Mouse (Mus musculus) regulatory T cell (primary cell): Measurements from ENCODE around the gene Dnajb13.
"Not testable (repeated sequence)": the region's sequence is repeated elsewhere in the genome, so short reads cannot be mapped to it uniquely, and the experiment has no call there.

Experiments used
- in situ Hi-C: fragments of 300-600 bp; cut with MboI, MseI; formaldehyde crosslinking; loops from one replicate; pipeline ENCODE4 v1.15.1; 2025; ENCODE audit warnings: high pct_unique_total_duplicates

The Dnajb13 gene

GRCm38 (mm10) chr7:100492391-100493116 lies 22.2 kb downstream of the Dnajb13 start:
- in situ Hi-C loops: no loop called here

- in situ Hi-C loops: no loop called here
Observed at GRCm38 (mm10) chr7:100488474-100489048, 26.2 kb downstream of the Dnajb13 start.

DNA sequence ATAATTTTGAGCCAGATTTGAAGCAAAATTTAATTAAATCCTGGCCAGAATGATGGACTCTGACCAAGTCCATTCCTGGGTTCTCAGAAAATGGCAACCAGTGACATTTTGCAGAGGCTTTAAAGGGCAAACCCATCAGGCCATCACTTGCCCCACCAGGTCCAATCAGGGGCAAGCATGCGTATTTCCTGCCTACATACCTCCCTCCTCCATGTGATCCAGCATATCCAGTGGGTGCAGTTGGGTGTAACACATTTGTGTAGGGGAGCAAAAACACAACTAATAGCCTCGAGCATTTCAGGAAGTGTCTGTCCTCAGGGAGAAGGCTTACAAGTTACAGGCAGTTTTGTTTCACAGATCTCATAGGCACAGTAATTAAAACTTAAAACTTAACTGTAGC lies 27.5 kb downstream of the Dnajb13 start:
- in situ Hi-C loops: no loop called here

DNA sequence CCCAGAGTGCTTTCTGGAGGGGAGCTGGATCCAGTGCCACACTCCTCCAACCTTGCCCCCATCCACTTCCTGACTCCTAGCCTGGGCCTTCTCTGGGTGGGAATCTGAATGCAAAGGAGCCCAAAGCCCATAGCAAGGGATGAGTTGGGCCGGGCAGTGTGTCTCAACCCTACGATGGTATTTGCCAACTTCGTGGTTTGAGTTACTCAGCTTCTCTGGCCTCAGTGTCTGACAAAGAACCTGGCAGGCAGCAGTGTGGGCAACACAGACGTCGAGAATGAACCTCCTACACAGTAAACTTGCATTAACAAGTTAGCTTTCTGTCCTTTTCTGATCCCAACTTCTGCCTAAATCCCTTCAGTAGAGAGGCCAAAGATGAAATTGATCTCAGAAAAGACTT lies 30.3 kb downstream of the Dnajb13 start:
- in situ Hi-C loops: no loop called here

- in situ Hi-C loops: not testable (repeated sequence)
Observed at GRCm38 (mm10) chr7:100482046-100482445, 32.7 kb downstream of the Dnajb13 start.

GRCm38 (mm10) chr7:100480175-100480574 lies 34.6 kb downstream of the Dnajb13 start:
- in situ Hi-C loops: no loop called here

DNA sequence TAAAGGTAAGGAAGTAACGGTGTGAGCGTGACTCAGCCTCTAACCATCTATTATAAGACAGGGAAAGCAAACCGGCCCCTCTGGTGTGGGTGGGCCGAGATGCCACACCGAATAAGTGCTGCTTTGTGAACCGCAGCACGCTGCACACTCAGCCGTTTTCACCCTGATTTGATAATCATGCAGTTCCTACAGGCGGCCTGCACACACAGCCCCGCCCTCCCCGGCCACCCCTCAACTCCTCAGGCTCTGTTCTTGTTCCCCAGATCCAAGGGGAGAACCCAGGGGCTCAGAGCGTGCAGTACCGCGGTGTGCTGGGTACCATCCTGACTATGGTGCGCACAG lies 35.0 kb downstream of the Dnajb13 start:
- in situ Hi-C loops: no loop called here

GRCm38 (mm10) chr7:100479100-100479822 lies 35.5 kb downstream of the Dnajb13 start:
- in situ Hi-C loops: no loop called here

- in situ Hi-C loops: no loop called here
Observed at GRCm38 (mm10) chr7:100474680-100475079, 40.1 kb downstream of the Dnajb13 start.

DNA sequence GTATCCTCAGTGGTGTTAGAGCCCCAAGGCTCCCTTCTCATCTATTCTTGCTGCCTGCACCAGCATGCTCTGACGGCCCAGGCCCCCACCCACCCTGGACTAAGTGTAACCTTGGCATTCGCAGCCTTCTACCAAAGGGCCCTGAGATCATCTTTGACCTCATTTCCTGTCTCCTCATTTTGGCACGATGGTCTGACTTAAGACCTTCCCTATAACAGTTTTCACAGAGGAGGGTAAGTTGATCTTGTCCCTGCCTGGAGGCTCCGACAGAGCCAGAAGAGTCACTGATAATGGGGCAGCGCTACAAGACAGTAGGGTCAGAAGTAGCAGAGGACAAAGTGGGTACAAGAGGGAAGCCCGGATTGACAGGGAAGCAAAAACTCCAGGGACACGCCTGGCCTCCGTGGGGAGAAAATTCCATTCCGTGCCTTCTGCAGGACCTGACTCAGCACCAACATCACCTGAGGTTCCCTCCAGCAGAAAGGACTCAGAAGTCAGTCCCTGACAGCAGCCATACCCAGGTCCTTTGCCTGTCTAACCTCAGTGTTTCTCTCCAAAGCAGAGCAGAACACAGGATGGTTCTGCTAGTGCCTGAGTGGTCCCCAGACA lies 40.8 kb downstream of the Dnajb13 start:
- in situ Hi-C loops: no loop called here

DNA sequence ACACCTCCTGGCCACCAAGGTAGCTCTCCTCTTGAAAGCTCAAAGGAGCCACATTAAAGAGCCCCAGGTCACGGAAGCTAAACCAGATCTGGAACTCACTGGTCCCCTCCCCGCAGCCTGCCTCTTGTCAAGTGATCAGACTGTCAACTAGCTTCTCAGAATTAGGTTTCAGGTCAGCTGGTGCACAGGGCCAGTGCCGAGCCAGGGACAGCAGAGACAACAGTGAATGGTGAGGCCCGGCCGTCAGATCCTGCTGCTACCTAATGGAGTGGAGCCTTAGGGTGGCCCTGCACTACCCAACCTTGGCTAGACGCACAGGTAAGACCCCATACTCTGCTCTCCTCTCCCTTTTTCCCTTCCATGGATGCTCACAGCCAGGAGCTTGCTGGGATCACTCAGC lies 42.0 kb downstream of the Dnajb13 start, which contains the start of gene Ucp3:
TSS of gene Ucp3 (plus strand) at position 214 of the 400 bp plus-strand sequence.
- in situ Hi-C loops: no loop called here

DNA sequence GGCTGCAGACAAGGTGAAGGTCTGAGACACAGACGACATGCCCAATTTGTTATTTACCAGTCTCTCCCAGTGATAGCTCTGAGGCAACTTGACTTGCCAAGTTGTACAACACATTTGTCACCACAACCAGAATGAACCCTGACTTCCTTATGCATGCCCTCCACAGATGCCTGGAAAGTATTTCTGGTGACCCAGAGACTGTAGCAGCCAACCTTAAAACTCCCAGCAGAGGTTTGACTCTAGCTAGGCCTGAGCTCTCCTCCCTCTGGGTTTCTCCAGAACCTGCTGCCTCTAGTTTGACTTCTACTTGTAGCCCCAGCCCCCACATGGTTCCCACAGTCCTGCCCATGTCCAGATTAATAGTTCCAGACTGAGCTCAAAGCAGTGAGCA lies 43.4 kb downstream of the Dnajb13 start:
- in situ Hi-C loops: no loop called here

- in situ Hi-C loops: no loop called here
Observed at GRCm38 (mm10) chr7:100470796-100471406, 43.9 kb downstream of the Dnajb13 start.

- in situ Hi-C loops: no loop called here
Observed at GRCm38 (mm10) chr7:100469502-100469901, 45.3 kb downstream of the Dnajb13 start.

- in situ Hi-C loops: no loop called here
Observed at GRCm38 (mm10) chr7:100468761-100469160, 46.0 kb downstream of the Dnajb13 start.

GRCm38 (mm10) chr7:100466781-100467510 lies 47.8 kb downstream of the Dnajb13 start:
- in situ Hi-C loops: no loop called here

- in situ Hi-C loops: no loop called here
Observed at GRCm38 (mm10) chr7:100465656-100466309, 49.0 kb downstream of the Dnajb13 start.

- in situ Hi-C loops: no loop called here
Observed at GRCm38 (mm10) chr7:100465248-100465647, 49.5 kb downstream of the Dnajb13 start.

GRCm38 (mm10) chr7:100464248-100464647 lies 50.5 kb downstream of the Dnajb13 start:
- in situ Hi-C loops: no loop called here

- in situ Hi-C loops: no loop called here
Observed at GRCm38 (mm10) chr7:100463757-100464156, 51.0 kb downstream of the Dnajb13 start.

GRCm38 (mm10) chr7:100463194-100463593 lies 51.6 kb downstream of the Dnajb13 start:
- in situ Hi-C loops: no loop called here
